Mouse (Mus musculus) C2C12 (cell line): Measurements from ENCODE around the gene Vps37c.

ENCODE experiments used
- CEBPB ChIP-seq: IDR thresholded peaks from one replicate; pipeline ENCODE4 v1.6.1; 2011; ENCODE audit warnings: low read depth, mild to moderate bottlenecking, control low read depth, moderate library complexity
- CTCF ChIP-seq: IDR thresholded peaks from one replicate; pipeline ENCODE4 v1.5.1; 2011; ENCODE audit not compliant: control insufficient read depth, insufficient read depth, insufficient read length
- FOSL1 ChIP-seq: IDR thresholded peaks from one replicate; pipeline ENCODE4 v1.8.0; 2011; ENCODE audit warnings: mild to moderate bottlenecking, low read length; ENCODE audit not compliant: poor library complexity, insufficient read depth, severe bottlenecking
- MAX ChIP-seq: IDR thresholded peaks from one replicate; pipeline ENCODE4 v1.6.1; 2011; ENCODE audit warnings: mild to moderate bottlenecking, control low read depth
- MYOD1 ChIP-seq: IDR thresholded peaks from one replicate; pipeline ENCODE4 v1.6.1; 2011; ENCODE audit warnings: low read depth; ENCODE audit not compliant: control insufficient read depth, insufficient read length
- MYOG ChIP-seq: IDR thresholded peaks from one replicate; pipeline ENCODE4 v1.6.1; 2011; ENCODE audit not compliant: control insufficient read depth, insufficient read length; ENCODE audit errors: extremely low read depth
- USF1 ChIP-seq: IDR thresholded peaks from one replicate; pipeline ENCODE4 v1.6.1; 2011; ENCODE audit warnings: low read depth, mild to moderate bottlenecking, control low read depth, moderate library complexity

DNA sequence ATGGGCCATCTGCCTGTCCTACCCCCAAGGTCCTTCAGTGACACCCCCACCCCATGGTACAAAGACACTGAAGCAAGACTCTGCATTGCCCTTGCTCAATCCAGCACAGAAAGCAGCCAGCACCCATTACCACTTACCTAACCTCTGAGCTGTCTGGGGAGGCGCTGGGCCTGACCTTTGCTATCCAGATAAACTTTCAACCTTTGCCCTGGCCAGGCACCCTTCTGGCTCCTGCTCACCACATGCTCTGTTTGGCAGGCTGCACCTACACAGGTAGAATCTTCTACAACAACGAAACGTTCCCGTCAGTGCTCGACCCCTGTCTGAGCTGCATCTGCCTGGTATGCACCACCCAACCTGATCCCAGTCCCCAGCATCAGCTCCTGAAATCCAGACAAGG is 30.8 kb upstream of the Vps37c start:
- TF ChIP-seq CTCF: no peak
- no peak for TF ChIP-seq MAX
- no peak for TF ChIP-seq MYOG
- TF ChIP-seq CEBPB: no peak
- no peak for TF ChIP-seq USF1
- no peak for TF ChIP-seq MYOD1
- no peak for TF ChIP-seq FOSL1
